Mouse (Mus musculus) thymus, adult 18-20 months (tissue): ENCODE measurements around the gene Nkpd1.
"Not testable (repeated sequence)": the region's sequence is repeated elsewhere in the genome, so short reads cannot be mapped to it uniquely, and the experiment has no call there.

Experiments
- DNase-seq, 2 experiments: peaks; one replicate each; pipeline ENCODE4 v3.0.0; 2022; ENCODE audit warnings: mixed read lengths in 2 of 2

Nkpd1 gene

DNA sequence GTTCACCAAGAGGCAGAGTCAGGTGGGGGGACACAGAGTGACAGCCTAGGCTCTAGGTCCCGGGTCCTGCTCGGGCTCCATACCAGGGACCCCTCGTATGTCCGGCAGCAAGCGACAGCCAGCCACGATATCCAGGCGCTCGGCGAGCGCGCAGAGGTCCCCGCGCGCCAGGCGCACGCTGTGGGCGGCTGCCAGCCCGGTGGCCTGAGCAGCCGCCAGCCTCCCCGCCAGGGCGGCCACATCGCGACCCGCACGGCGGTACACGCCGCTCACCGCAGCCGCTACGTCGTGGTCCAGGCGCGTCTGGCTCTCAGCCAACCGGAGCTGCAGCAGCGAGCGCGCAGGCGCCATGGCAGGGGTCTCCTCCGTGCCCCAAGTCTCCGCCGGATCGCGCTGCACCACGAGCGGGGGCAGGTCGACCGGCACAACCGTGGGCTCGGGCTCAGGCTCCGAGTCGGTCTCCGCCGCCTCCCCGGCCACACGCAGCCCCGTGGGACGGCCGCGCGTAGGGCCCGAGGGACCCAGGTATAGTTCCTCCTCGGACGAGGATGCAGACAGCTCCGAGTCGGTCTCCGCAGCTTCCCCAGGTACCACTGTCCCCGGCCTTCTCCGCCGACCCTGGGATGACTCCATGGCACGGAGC, 10.5 kb upstream of the Nkpd1 start:
- DNase-seq, result peak; percentile 40 to 43

DNA sequence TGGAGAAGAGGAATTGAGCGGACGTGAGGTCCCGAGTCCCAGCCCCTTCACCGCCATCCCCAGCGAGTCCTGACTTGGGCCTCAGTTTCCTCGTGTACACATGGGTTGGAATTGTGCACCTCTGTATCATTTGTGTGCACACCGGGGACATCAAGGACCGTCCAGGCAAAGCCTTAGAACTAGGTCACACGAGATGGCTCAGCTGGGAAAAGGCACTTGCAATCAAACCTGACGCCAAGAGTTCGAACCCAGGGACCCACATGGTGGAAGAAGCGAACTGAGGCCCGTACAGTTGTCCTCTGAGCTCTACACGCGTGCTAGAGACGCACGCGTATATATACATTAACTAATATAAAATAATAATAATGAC, 10.0 kb upstream of the Nkpd1 start:
- DNase-seq, result no peak

DNA sequence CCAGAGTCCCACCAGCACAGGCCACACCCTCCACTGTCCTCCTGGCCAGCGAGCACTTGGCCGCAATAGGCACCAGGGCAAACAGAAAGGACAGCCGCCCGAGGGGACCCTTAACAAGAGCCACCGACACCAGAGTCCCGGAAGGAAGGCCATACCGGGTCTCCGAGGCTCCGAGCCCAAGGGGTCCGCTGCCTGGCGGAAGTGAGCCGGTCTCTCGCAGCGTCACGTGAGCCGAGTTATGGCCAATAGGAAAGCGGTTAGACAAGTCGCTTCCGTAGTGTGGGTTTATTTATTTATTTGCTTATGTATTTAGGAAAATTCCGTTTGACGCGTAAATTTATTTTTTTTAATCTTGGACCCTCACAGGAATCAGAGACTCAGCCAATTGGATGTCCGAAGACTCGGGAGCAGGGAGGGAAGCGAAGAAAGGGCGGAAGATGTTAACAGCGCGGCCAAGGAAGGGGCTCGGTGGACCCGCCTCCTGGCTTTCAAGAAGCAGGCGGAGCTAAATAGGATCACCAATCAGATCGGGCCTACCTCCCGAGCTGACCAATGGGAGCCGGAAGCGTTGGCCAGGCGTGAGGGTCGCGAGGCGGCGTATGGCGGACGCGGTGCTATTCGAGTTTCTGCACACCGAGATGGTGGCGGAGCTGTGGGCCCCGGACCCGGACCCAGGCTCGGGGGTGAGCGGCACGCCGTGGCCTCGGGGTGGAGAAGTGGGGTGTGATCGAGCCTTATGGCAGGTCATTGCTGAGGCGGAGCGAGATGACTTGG, 9.3 kb upstream of the Nkpd1 start, which contains the start of the genes Bloc1s3 and Trappc6a:
Gene Bloc1s3, minus strand, starts transcription at position 218 of the 774 bp plus-strand sequence.
Gene Trappc6a, plus strand, starts transcription at position 246 of the 774 bp plus-strand sequence.
- DNase-seq, result peak; percentile 87 to 89

DNA sequence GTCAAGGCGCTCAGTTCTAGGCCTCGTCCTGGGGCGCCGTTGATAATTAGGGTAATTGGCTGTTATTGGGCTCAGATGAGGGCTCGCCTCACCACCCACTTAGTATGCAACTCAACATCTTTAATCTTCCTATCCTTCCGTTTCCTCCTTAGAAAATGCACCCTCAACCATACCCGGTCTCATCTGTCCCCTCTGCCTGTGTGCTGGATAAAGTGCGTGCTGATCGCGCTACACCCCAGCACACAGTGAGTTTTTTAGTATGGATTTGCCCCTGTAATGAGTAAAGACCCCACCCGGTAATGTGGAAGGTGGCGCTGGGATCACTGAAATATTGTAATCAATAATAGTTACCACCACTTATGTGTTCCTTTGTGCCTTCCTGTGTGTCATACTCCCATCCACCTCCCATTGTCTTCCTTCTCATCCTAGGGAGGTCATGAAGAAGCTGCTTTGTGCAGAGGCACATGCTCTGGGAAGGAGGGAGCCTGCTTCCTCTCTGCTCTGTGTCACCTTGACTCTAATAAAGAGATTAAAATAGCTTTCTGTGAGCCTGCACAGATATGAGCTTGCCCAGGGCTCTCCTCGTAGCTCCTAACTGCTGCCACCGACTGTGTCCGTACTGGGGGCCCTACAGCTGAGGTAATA, 8.6 kb upstream of the Nkpd1 start:
- DNase-seq, result no peak

DNA sequence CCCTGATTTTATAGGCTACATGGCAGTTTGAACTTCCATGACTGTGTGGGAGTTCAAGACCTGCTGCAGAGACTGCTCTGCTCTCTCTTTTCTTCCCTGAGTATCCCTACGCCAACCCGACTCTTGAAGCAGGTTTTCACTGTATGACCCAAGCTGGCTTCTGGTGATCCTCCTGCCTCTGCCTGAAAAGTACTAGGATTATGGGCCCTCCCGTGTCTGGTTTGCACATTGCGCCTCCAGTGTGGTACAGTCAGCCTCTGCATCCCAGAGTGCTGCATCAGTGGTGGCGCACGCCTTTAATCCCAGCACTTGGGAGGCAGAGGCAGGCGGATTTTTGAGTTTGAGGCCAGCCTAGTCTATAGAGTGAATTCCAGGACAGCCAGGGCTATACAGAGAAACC, 7.9 kb upstream of the Nkpd1 start:
- no peak for DNase-seq

DNA sequence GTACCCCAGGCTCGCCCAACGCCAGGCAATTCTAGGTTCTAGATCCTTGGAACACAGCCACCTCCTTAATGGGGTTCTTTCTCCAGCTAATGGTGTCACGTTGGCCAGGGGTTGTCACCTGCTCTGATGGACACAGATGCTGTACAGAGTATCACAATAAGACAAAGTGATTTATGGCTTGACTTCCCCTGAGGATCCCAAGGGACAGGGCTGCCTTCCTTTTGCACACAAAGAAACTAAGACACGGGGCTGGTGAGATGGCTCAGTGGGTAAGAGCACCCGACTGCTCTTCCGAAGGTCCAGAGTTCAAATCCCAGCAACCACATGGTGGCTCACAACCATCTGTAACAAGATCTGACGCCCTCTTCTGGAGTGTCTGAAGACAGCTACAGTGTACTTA, 5.7 kb upstream of the Nkpd1 start:
- not testable (repeated sequence) for DNase-seq

DNA sequence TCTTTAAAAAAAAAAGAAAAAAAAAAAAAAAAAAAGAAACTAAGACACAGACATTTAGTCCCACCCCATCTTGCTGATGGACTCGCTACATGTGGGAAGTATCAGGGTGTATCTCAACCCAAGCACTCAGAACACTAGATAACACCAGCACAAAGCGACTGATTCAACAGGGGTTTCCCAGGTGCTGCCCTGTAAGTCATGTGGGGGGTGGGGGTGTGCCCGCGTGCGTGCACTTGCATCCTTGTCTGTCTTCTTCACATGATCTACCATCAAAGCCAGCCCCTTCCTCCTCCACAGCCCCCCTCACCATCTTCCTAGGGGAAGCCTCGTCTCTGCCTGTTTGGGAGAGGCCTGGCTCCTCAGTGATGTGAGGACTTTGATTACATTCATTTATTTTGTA, 5.3 kb upstream of the Nkpd1 start:
- DNase-seq, result no peak

DNA sequence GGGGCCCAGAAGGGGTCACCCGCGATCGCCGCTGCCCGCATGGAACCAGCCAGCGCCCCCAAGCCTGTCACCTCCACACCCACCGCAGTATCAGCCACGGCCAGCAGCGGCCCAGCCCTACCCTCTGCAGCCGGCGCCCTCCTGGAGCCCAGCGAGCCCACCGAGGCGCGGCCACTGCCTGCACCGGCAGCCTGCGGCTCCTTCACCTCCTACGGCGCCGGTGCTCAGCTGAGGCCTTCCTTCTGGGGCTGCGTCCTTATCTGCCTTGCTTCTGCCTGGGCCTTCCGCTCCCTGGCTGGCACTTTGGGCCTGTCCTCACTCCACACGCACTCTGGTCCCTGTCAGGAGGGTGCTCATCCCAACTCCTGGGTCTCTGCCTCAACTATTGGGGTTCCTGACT, 2.4 kb downstream of the Nkpd1 start:
- DNase-seq, result no peak

DNA sequence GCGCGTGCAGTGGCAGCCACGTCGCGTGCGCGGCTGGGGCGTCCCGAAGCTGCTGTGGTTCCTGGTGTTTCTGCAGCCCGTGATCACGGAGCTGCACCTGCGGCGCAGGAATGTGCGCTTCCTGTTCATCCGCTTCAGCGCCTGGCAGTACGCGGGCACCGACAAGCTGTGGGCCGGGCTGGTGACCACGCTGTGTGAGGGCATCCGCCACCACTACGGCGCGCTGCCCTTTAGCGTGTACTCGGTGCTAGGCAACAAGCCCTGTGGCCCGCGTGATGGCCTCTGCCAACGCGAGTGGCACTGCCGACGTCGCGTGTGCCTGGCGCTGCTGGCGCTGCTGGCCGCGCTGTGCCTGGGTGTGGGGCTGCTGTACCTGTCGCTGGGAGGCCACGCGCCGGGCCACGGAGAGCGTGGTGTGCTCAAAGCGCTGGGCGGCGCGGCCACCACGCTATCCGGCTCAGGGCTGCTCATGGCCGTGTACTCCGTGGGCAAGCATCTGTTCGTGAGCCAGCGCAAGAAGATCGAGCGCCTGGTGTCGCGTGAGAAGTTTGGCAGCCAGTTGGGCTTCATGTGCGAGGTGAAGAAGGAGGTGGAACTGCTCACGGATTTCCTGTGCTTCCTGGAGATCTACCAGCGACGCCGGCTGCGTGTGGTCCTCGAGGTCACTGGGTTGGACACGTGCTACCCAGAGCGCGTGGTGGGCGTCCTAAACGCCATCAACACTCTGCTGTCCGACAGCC, 5.5 kb downstream of the Nkpd1 start:
- no peak for DNase-seq

DNA sequence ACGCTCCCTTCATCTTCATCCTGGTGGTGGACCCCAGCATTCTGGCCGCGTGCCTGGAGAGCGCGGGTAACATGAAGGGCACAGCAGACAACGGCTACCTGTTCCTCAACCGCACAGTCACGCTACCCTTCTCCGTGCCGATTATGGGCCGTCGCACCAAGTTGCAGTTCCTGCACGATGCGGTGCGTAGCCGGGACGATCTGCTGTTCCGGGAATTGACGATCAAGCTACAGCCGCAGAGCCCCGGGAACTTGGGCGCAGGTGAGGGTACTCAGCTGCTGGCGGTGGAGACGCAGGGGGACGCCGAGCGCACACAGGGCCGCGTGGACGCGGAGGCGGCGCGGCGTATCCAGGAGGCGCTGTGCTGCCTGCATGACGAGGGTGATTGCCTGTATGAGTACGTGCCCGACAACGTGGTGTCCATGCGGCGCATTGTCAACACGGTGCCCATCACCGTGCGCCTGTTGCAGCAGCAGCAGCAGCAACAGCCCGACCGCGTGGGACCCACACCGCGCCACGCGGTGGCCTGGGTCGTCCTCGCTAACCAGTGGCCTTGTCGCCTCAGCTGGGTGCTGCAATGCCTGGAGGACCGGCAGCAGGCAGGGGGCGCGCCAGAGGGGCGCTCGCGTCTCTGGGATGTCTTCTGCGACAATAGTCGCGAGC, 6.2 kb downstream of the Nkpd1 start:
- DNase-seq, result peak in 1 of 2 experiments; percentile 24

DNA sequence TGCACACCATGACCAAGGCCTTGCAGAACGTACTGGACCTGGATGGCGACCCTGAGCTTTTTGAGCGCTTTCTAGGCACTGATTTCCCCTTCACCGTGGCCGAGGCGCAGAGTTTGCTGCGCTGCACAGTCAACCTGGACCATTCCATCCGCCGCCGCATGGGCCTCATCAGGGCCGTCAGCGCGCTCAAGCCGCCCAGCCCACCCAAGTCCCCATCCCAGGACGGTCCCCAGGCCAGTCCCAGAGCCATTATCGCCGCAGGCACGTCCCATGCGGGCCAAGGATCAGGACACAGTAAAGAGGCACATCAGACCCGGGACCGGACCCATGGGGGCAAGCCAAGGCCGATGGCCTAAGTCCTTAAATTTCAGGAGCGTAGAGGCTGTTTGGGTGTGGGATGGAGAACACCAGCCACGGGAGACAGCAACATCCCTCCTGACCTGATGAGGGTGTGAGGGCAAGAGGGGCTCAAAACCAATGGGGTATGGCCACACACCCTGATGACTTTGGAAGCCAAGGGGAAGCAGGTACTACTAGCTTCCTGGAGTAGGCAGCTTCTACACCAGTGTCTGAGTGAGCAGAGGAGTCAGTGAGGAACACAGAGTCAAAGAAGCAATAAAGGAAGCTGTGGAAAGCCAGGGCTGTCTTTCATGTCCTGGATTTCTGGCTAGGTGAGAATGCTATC, 6.9 kb downstream of the Nkpd1 start:
- no peak for DNase-seq

DNA sequence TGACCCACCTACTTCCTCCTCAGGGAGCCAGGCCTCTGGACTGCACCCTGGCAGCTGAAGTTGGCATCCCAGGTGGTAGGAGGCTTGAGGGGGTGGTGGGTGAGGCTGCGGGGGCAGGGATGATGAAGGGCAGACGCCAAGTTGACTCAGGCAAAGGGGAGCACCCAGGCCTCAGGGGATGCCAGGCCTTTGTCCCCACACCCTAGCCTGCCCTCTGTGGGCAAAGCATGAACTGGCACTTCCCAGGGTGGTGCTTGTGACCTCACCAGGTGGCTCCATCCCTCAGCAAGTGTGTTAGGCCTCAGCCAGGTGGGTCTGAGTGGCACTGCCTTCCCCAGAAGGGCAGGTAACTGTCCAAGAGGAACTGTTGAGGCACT, 7.5 kb downstream of the Nkpd1 start:
- no peak for DNase-seq

DNA sequence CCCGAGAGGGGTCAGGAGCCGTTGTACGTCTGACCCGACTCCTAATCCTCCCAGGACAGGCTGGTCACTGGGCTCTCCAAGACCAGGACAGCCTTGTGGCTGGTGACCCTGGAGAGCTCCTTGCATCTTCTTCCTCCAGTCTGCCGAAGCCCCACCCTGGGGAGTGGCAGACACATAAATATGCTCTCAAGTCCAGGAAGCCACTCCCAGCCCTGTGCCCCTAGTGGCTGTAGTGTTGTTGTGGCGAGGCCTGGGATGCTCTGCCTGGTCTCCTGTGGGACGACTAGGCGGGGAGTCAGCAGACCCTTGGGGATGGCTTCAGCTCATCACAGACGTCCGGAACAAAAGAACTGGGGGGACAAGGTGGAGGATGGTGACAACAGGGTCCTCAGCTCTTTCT, 13.4 kb downstream of the Nkpd1 start:
- no peak for DNase-seq

DNA sequence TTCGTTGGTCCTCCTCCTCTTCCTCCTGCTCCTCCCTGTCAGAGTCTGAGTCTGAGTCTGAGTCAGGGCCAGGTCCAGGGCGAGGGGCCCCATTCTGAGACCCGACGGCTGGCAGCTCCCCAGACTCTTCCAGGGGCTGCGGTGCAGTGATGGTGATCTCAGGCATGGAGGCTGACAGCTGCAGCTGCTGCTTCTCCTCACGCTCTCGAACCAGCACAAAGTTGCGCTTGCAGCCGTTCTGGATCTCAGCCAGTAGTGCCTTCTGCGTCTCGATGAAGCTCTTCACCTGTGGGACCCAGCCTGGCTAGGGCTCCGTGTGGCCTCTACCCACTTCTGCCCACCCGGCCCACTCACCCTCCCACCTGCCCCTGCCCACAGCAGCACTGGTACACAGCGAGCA, 14.6 kb downstream of the Nkpd1 start:
- DNase-seq, result no peak

DNA sequence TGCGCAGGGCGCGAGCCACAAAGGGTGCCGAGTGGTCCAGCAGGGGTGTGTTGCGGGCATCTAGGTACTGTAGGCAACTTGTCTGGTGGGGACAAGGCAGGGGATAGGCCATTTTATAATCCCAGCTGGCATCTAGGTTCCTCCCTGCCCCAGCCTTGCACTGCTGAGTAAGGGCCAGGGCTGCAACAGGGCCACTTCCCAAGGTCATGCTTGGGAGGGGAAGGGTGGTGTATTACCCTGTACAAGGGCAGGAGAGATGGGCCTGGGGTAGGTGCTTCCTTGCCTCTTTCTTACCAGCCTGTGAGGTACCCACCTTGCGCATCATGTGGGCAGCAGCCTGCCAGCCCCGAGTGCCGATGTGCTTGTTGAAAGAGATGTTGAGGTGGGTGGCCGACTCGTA, 17.0 kb downstream of the Nkpd1 start:
- DNase-seq, result no peak

DNA sequence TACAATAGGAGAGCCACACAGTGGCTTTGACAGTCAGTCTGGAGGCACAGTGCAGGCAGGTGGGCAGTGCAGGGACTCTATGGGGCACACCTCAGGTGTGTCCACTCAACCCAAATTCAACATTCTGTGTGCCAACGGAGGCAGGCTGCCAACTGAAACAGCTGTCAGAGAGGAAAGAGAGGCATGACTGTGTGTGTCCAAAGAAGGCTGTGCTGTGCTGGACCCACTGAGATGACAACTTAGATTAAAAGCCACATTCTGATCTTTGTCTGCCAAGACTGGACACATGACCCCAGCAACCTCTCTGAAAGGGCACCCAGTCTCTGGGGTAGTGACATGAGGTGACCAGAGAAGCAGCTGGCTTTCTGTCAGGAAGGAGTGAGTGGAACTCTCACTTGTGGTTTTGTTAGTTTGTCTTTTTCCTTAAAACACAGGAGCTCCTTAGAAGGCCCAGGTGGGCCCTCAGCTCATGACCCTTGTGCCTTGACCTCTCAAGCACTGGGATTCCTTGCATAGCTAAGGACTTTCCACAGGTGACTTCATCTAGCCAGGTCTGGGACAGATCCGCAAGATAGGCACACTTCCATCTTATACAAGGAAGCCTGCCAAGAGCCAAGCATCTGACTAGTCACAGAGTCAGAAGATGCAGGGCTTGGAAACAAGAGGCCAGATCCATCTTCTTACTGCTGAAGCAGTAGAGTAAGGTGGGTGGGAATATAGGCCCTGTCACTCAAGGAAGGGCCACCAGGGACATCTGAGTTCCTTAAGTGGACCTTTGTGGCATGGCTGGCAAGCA, 23.3 kb downstream of the Nkpd1 start:
- no peak for DNase-seq

DNA sequence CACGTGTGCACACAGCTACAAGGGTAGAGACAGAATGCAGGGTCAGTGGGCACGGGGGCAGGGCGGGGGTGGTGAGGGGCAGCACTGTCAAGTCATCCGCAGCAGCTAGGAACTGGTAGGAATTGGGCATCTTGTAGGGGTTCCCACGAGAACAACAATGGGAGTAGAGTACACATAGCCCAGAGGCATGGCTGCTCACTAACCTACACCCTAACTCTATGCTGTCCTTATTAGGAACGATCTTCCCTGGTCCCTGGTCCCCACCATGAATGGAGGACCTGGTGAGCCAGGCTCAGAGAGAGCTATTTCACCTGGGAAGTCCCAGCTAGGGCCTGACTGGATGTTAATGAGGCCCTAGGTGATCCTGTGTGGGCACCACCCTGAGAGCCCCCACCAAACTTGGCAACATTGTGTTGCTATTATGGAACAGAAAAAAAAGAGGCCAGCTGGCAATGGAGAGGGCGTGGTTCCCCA, 24.1 kb downstream of the Nkpd1 start:
- DNase-seq, result no peak

DNA sequence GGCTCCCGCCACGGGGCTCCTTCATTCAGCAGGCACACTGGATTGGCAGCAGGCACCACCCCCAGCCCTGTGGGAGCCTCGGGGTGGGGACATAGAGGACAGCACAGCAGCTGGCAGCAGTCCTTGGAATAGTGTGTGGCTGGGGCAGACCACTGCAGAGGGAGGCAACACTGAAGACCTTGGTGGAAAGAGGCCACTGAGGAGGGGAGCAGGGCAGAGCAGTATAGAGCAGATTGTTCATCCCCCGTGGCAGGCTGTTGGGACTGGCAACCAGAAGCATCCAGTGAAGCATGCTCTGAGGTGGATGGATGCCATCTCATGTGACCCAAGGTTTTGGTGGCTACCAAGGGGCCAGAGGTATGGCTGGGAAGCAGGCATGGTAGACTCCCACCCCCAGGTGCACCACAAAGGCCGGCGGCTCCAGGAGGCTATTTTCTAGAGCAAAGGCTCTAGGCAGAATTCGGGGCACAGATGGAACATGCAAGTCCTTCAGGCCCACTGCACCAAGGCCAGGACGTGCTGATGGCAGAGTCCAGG, 24.6 kb downstream of the Nkpd1 start:
- no peak for DNase-seq

DNA sequence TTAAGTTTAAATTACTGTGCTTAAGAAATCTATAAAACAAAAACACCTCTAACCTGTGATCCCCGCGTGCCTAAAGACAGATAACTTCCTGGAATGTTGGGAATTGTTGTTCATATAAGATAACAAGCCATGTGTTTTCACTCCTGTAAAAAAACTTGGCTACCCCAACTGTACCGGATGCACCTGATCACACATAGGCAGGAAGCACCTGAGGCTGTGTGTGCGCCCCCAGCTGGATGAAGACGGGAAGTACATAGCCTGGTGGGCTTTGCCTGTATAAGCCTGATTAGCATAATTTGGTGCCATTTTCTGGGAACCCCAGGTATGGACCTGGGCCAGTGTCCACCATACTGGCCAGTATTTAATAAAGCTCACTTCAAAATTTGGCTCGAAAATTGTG, 25.9 kb downstream of the Nkpd1 start:
- peak in 1 of 2 experiments; percentile 45 for DNase-seq

DNA sequence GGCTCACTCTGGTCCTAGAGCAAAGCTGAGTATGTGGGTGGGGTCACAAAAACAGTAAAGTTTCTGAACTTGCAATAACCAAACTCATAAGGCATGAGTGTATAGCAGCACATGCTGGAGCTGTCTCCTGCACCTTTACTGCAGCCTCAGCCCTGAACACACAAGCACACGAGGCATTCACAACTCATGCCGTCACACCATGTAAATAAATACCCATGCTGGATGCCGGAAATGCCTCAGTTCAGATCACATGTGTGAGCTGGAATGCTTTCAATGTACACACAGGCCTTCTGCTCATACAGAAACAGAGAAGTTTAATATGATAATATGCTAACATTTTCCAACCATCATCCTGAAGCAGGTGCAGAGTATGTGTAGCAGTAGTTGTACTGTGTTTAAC, 28.4 kb downstream of the Nkpd1 start:
- DNase-seq, result no peak
